Mouse (Mus musculus) MEL (cell line): Measurements from ENCODE around the gene Zfp566. TPM values are rescaled to one million over a fixed set of nuclear protein-coding genes. Genes with fewer than 3 reads are reported as not detected.

Experiments
- DNase-seq: peaks from one replicate; pipeline ENCODE4 v3.0.0; 2011; ENCODE audit warnings: low read depth, low spot score
- H3K27ac ChIP-seq: 2 replicates; pipeline ENCODE4 v1.5.1; 2012; ENCODE audit warnings: low read depth, mild to moderate bottlenecking, control low read depth, low read length, moderate library complexity; ENCODE audit not compliant: control insufficient read depth
- H3K27me3 ChIP-seq, 2 experiments: fragments of 150-350 bp in 1 of 2; sonication (generic) in 1 of 2; 2 replicates each; pipeline ENCODE4 v1.6.1; 2012; ENCODE audit warnings: low read length in 2 of 2, mild to moderate bottlenecking in 2 of 2, improper control_type of control experiment in 1 of 2, moderate library complexity in 1 of 2; ENCODE audit not compliant: insufficient read depth in 2 of 2, control insufficient read depth in 1 of 2
- H3K36me3 ChIP-seq, 2 experiments: 2 replicates each; pipeline ENCODE4 v1.6.1; 2012 to 2014; ENCODE audit warnings: low read length in 2 of 2, improper control_type of control experiment in 1 of 2, inconsistent platforms in 1 of 2, mild to moderate bottlenecking in 1 of 2; ENCODE audit not compliant: insufficient read depth in 2 of 2, control insufficient read depth in 1 of 2
- H3K4me1 ChIP-seq, 2 experiments: fragments of 150-350 bp in 1 of 2; sonication (generic) in 1 of 2; 2 replicates each; pipeline ENCODE4 v1.6.1; 2012; ENCODE audit warnings: low read length in 2 of 2, improper control_type of control experiment in 1 of 2, mild to moderate bottlenecking in 1 of 2; ENCODE audit not compliant: insufficient read depth in 2 of 2, control insufficient read depth in 1 of 2
- H3K4me3 ChIP-seq, 2 experiments: fragments of 150-350 bp in 1 of 2; sonication (generic) in 1 of 2; 2 replicates each; pipeline ENCODE4 v1.5.1; 2012; ENCODE audit warnings: low read depth in 2 of 2, low read length in 2 of 2, mild to moderate bottlenecking in 2 of 2, moderate library complexity in 2 of 2, control low read depth in 1 of 2, improper control_type of control experiment in 1 of 2; ENCODE audit not compliant: control insufficient read depth in 1 of 2, insufficient read depth in 1 of 2
- H3K79me2 ChIP-seq: 2 replicates; pipeline ENCODE4 v1.6.1; 2012; ENCODE audit warnings: mild to moderate bottlenecking, low read length, moderate library complexity; ENCODE audit not compliant: control insufficient read depth, poor library complexity, insufficient read depth
- H3K9ac ChIP-seq: 2 replicates; pipeline ENCODE4 v1.6.1; 2012; ENCODE audit warnings: low read depth, mild to moderate bottlenecking, control low read depth, low read length, moderate library complexity; ENCODE audit not compliant: control insufficient read depth, poor library complexity, severe bottlenecking
- H3K9me3 ChIP-seq: fragments of 150-350 bp; sonication (generic); replicated peaks from 2 replicates; pipeline ENCODE4 v1.6.1; 2012; ENCODE audit warnings: mild to moderate bottlenecking, low read length, improper control_type of control experiment, moderate library complexity; ENCODE audit not compliant: insufficient read depth
- BHLHE40 ChIP-seq: IDR thresholded peaks from 2 replicates; pipeline ENCODE4 v1.6.1; 2012; ENCODE audit warnings: low read depth, mild to moderate bottlenecking, inconsistent platforms, low read length, improper control_type of control experiment, borderline replicate concordance
- CTCF ChIP-seq, 3 experiments: IDR thresholded peaks in 2 of 3; conservative IDR thresholded peaks in 1 of 3; 2 replicates each; pipeline ENCODE4 v1.5.1; 2011 to 2012; ENCODE audit warnings: low read length in 3 of 3, low read depth in 2 of 3, mild to moderate bottlenecking in 2 of 3, improper control_type of control experiment in 1 of 3, inconsistent platforms in 1 of 3, mixed read lengths in 1 of 3, moderate library complexity in 1 of 3; ENCODE audit not compliant: control insufficient read depth in 1 of 3, insufficient read depth in 1 of 3, poor library complexity in 1 of 3, severe bottlenecking in 1 of 3
- E2F4 ChIP-seq: IDR thresholded peaks from 2 replicates; pipeline ENCODE4 v1.6.1; 2011; ENCODE audit warnings: low read depth, low read length, improper control_type of control experiment, borderline replicate concordance
- ELF1 ChIP-seq: IDR thresholded peaks from 2 replicates; pipeline ENCODE4 v1.6.1; 2014; ENCODE audit warnings: low read depth, mild to moderate bottlenecking, inconsistent platforms, low read length, improper control_type of control experiment, moderate library complexity
- GATA1 ChIP-seq: IDR thresholded peaks from 2 replicates; pipeline ENCODE4 v1.6.1; 2011; ENCODE audit warnings: low read depth, low read length, improper control_type of control experiment
- MAZ ChIP-seq: IDR thresholded peaks from 2 replicates; pipeline ENCODE4 v1.6.1; 2012; ENCODE audit warnings: low read depth, mild to moderate bottlenecking, inconsistent platforms, low read length, improper control_type of control experiment
- NELFE ChIP-seq: IDR thresholded peaks from 2 replicates; pipeline ENCODE4 v1.6.1; 2011; ENCODE audit warnings: low read depth, low read length, improper control_type of control experiment
- RAD21 ChIP-seq: IDR thresholded peaks from 2 replicates; pipeline ENCODE4 v1.6.1; 2011; ENCODE audit warnings: mild to moderate bottlenecking, low read depth, low read length, improper control_type of control experiment
- SIN3A ChIP-seq: IDR thresholded peaks from 2 replicates; pipeline ENCODE4 v1.6.1; 2012; ENCODE audit warnings: low read length, improper control_type of control experiment, inconsistent platforms
- SMC3 ChIP-seq: IDR thresholded peaks from 2 replicates; pipeline ENCODE4 v1.6.1; 2011; ENCODE audit warnings: low read depth, low read length, improper control_type of control experiment
- TAL1 ChIP-seq: IDR thresholded peaks from 2 replicates; pipeline ENCODE4 v1.6.1; 2012; ENCODE audit warnings: mild to moderate bottlenecking, inconsistent platforms, low read length, moderate library complexity, mixed read lengths
- TBP ChIP-seq: IDR thresholded peaks from 2 replicates; pipeline ENCODE4 v1.8.0; 2011; ENCODE audit warnings: low read depth, low read length, improper control_type of control experiment
- USF1 ChIP-seq: IDR thresholded peaks from 2 replicates; pipeline ENCODE4 v1.6.1; 2014; ENCODE audit warnings: low read depth, mild to moderate bottlenecking, inconsistent platforms, low read length, improper control_type of control experiment, moderate library complexity
- USF2 ChIP-seq, 2 experiments: IDR thresholded peaks; 2 replicates each; pipeline ENCODE4 v1.6.1; 2011 to 2012; ENCODE audit warnings: improper control_type of control experiment in 2 of 2, low read length in 2 of 2, borderline replicate concordance in 1 of 2, inconsistent platforms in 1 of 2, low read depth in 1 of 2, mild to moderate bottlenecking in 1 of 2; ENCODE audit not compliant: insufficient read depth in 1 of 2
- polyA plus RNA-seq, 2 experiments: library from polyadenylated mRNA; stranded (reverse) in 1 of 2; unstranded in 1 of 2; fragments of >175 nt in 1 of 2; fragments of >200 nt in 1 of 2; gene quantifications; 2 replicates each; pipeline versions ENCODE4 v1.2.1 to v1.2.4; 2012; ENCODE audit warnings: low replicate concordance in 2 of 2, low read depth in 1 of 2; ENCODE audit not compliant: insufficient read length in 2 of 2, insufficient read depth in 1 of 2, missing spikeins in 1 of 2
- total RNA-seq: library from RNA; depleted of rRNA; stranded (reverse); fragments of 300-350 nt; gene quantifications from 2 replicates; pipeline ENCODE4 v1.2.3, GENCODE M21; 2012

The Zfp566 gene
- total and polyA plus RNA-seq, 3 experiments: 7.3 to 8.0 TPM; not detected in 1

DNA sequence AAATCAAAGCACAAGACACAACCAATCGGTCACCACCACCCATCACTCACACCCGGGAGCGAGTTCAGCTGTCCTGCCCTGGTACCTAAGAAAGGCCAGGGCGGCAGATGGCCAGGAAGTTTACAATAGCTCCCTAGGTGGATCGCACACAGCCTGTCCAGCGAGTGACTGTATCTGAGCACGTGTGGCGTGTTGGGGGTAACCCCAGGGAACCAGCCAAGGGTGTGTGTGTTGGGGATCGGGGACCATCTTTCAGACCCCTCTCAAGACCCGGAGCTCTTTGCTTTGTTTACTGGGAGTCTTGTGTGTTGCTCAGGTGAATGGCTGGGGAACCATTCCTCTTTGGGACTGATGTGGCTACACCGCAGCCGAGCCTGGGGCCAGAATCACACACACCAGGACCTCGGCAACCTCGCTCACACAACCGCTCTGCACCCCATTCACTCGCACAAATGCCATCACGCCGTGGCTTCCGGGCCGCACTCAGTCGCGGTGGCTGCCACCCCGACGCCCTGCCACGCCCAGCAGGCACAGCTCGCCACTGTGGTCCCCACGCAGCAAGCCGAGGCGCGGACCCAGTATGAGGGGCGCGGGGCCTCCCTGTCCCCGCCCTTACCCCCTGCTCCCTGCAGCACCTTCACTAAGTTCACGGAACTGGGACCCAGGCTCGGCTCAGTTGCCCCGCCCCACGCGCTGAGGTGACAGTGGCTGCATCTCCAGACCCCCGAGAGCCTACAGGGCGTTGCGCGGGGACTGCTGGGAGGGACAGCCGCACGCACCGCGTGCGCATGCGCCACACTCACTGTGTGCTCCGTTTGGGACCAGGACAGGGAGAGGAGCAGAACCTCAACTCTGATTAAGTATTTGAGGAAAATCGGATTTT, 17.9 kb downstream of the Zfp566 start, which contains the start of gene Zfp82 (continued):
- TF ChIP-seq BHLHE40 (no peak), SIN3A (peak; percentile 48), USF1 (no peak), ELF1 (peak; percentile 28; the same call in 1 of the 2 replicates)

DNA sequence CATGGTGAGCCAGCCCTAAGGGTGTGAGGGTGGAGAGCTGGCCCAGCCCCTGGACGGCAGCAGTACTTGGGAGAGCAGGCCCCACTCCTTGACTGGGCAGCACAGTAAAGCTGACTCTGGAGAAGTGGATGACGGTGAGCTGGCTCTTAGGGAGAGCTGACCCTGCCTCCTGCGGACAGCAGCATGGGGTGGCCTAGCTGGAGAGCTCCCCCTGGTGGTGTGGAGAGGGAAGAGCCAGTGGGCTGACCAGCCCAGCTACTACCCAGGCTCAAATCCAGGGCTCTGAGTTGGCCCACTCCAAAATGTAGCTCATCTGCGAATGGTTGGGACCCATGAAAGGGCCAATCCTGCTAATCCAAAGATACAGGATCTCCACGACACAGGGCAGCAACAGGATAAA, 25.7 kb downstream of the Zfp566 start:
- Histone ChIP-seq H3K79me2 (no peaks in the 10 kb centered on the region), H3K27me3 (no peaks in the 10 kb centered on the region), H3K4me1 (no peaks in the 10 kb centered on the region), H3K27ac (no peak overlapping the region), H3K4me3 (no peak overlapping the region), H3K9ac (no peak overlapping the region), H3K36me3 (no peaks in the 10 kb centered on the region), H3K9me3 (no peaks in the 10 kb centered on the region)
- TF ChIP-seq TAL1 (no peak), NELFE (no peak), MAZ (no peak), E2F4 (no peak), RAD21 (no peak)
- no peak for DNase-seq

DNA sequence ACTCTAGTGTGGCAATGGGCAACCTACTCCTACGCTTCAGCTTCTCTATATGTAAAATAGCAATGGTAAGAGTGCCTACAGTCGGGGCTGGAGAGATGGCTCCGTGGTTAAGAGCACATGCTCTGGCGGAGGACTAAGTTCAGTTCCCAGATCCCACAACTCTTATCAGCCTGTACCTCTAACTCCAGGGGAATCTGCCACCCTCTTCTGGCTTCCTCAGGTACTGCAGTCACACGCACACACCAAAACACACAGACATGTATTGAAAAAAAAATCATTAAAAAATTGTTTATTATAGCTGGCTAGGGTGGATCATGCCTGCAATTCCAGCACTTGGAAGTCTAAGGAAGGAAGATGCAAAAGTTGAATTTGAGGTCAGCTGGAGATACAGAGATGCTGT, 27.8 kb downstream of the Zfp566 start:
- TF ChIP-seq SMC3 (peak; percentile 61), USF2 (IDR thresholded peaks at IDR 0.05; ENCODE audit: borderline replicate concordance in 1 of 2, insufficient read depth in 1 of 2, low read depth in 1 of 2, low read length in 2 of 2) (no peak), CTCF (IDR thresholded peaks at IDR 0.05 in 2 of 3, conservative IDR thresholded peaks at IDR 0.05 in 1 of 3; ENCODE audit: control insufficient read depth in 1 of 3, insufficient read depth in 1 of 3, low read depth in 2 of 3, low read length in 3 of 3, poor library complexity in 1 of 3, severe bottlenecking in 1 of 3) (peak; percentile 46 to 59 (median 57); a peak in 5 of 6 replicates), USF1 (no peak), GATA1 (peak; percentile 34; the same call in 1 of the 2 replicates), TBP (no peak), RAD21 (peak; percentile 43)
- DNase-seq: peak; percentile 67
- Histone ChIP-seq H3K9me3 (no peaks in the 10 kb centered on the region), H3K4me1 (no peaks in the 10 kb centered on the region), H3K79me2 (no peaks in the 10 kb centered on the region), H3K4me3 (no peak overlapping the region), H3K9ac (no peak overlapping the region), H3K27me3 (no peaks in the 10 kb centered on the region), H3K36me3 (no peaks in the 10 kb centered on the region), H3K27ac (no peak overlapping the region)
